Mouse (Mus musculus): ENCODE data around the gene Tmem129.
A peak's percentile ranks its signal among the peaks of the same experiment; 100 is the strongest.

Tmem129 gene

GRCm38 (mm10) chr5:33630615-33631014, 27.6 kb downstream of the Tmem129 start:
- no peak for TF ChIP-seq GATA4 (IDR thresholded peaks at IDR 0.05; ENCODE audit: insufficient replicate concordance, low read length)

- TF ChIP-seq GATA4 (IDR thresholded peaks at IDR 0.05; ENCODE audit: insufficient replicate concordance, low read length), result no peak
These were observed 28.2 kb downstream of the Tmem129 start for GRCm38 (mm10) chr5:33630061-33630460.

GRCm38 (mm10) chr5:33629301-33629987, 28.8 kb downstream of the Tmem129 start, which contains the start of the genes Fam53a and Gm9903:
Gene Fam53a (minus strand): TSS chr5:33629635.
Gene Gm9903 (plus strand): TSS chr5:33629925.
- TF ChIP-seq GATA4 (IDR thresholded peaks at IDR 0.05; ENCODE audit: insufficient replicate concordance, low read length), result no peak; the same call in 1 of the 2 replicates

- TF ChIP-seq GATA4 (IDR thresholded peaks at IDR 0.05; ENCODE audit: insufficient replicate concordance, low read length), result no peak
These were observed 29.4 kb downstream of the Tmem129 start for GRCm38 (mm10) chr5:33628820-33629300.

GRCm38 (mm10) chr5:33627968-33628367, 30.2 kb downstream of the Tmem129 start:
- TF ChIP-seq GATA4 (IDR thresholded peaks at IDR 0.05; ENCODE audit: insufficient replicate concordance, low read length), result no peak

- TF ChIP-seq GATA4 (IDR thresholded peaks at IDR 0.05; ENCODE audit: insufficient replicate concordance, low read length), result no peak
These were observed 34.5 kb downstream of the Tmem129 start for GRCm38 (mm10) chr5:33623766-33624165.

- no peak for TF ChIP-seq GATA4 (IDR thresholded peaks at IDR 0.05; ENCODE audit: insufficient replicate concordance, low read length)
These were observed 35.5 kb downstream of the Tmem129 start for GRCm38 (mm10) chr5:33622671-33623070.

- no peak for TF ChIP-seq GATA4 (IDR thresholded peaks at IDR 0.05; ENCODE audit: insufficient replicate concordance, low read length)
These were observed 43.8 kb downstream of the Tmem129 start for GRCm38 (mm10) chr5:33614391-33614790.

- no peak for TF ChIP-seq GATA4 (IDR thresholded peaks at IDR 0.05; ENCODE audit: insufficient replicate concordance, low read length)
These were observed 46.4 kb downstream of the Tmem129 start for GRCm38 (mm10) chr5:33611795-33612194.

- TF ChIP-seq GATA4 (IDR thresholded peaks at IDR 0.05; ENCODE audit: insufficient replicate concordance, low read length), result no peak
These were observed 49.0 kb downstream of the Tmem129 start for GRCm38 (mm10) chr5:33609226-33609625.

- TF ChIP-seq GATA4 (IDR thresholded peaks at IDR 0.05; ENCODE audit: insufficient replicate concordance, low read length), result no peak
These were observed 50.8 kb downstream of the Tmem129 start for GRCm38 (mm10) chr5:33607434-33607833.

- no peak for TF ChIP-seq GATA4 (IDR thresholded peaks at IDR 0.05; ENCODE audit: insufficient replicate concordance, low read length)
These were observed 51.6 kb downstream of the Tmem129 start for GRCm38 (mm10) chr5:33606631-33607030.

- 0 out of 2 replicates have a peak, but pooled peaks have one; percentile 21 for TF ChIP-seq GATA4 (IDR thresholded peaks at IDR 0.05; ENCODE audit: insufficient replicate concordance, low read length)
These were observed 52.9 kb downstream of the Tmem129 start for GRCm38 (mm10) chr5:33605314-33605713.

All from liver, adult (tissue).